Mouse (Mus musculus): ENCODE data around the gene Ift22.

DNA sequence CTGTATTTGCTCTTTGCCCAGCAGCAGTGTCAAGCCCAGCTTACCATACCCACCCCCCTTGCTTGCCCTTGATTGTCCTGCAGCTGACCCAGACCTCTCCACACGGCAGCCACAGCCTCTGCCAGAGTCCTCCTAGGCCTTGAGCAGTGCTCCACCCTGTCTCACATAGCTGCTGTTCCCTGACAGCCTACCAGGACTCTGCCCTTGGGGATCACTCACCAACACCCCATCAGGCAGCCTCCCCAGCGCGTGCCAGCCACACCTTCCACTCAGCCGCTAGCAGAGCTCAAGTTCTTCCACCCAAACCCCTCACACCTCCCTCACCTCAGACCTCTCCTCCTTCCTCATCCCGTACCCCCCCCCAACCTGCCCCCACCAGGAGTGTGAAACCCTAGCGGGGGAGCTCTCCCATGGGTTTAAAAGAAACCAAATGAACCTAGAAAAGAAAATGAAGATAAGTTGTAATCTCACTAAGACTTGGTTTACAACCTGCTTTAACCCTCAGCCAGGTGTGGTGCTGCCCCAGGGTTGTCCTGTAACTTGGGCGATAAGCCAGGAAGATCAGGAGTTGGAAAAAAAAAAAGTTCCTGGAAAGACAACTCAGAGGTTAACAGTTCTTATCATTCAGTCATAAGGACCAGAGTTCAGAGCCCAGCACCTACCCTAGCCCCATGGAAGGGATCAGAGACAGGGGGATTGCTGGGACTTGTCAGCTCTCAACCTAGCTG lies 16.0 kb downstream of the Ift22 start:
- TF ChIP-seq POLR2A (IDR thresholded peaks at IDR 0.05; ENCODE audit: insufficient read depth, low read depth, low read length), result no peak
- no peak for TF ChIP-seq EP300 (IDR thresholded peaks at IDR 0.05; ENCODE audit: insufficient read depth, low read depth, low read length)
- TF ChIP-seq CTCF (IDR thresholded peaks at IDR 0.05), result no peak

Measured in heart, adult 2 months (tissue).